Mouse (Mus musculus) central nervous system, embryonic 14 days (tissue): ENCODE data around the gene Lrrc32. TPM values are rescaled to one million over a fixed set of nuclear protein-coding genes. Genes with fewer than 3 reads are reported as not detected.

Experiments
- polyA plus RNA-seq: library from polyadenylated mRNA; depleted of rRNA; stranded (reverse); fragments of >200 nt; gene quantifications from 2 replicates; pipeline ENCODE4 v1.2.3, GENCODE M21; 2012; rRNA removed

Lrrc32 gene
- polyA plus RNA-seq = 4.3 and 6.8 TPM in 2 replicates

DNA sequence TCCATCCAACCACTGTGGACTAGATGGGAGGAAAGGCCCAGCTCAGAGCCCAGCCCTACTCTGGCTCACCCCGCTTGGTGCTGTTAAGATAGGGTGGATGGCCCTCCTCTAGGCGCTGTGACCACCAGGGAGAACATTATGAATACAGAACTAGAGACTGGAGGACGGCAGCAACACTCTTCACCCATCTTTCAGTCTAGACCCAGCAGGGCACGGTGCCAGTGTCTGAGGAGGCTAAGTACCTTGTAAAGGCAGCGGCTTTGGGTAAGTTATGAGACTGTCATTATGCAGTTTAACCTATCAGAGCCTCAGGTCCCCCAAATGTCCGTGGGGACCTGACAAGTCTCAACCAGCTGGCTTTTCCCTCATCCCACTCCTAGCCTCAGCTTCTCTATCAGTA lies at the start of gene Lrrc32:
Gene Lrrc32 (plus strand): TSS at position 153 of the 400 bp plus-strand sequence.

GRCm38 (mm10) chr7:98439956-98440466 lies 49.1 kb upstream of the Lrrc32 start, which contains the start of gene Gucy2d:
TSS of gene Gucy2d (plus strand) at chr7:98440416.

Other genes with a start within 250 kb of the Lrrc32 start
- gene Acer3, start 168.1 kb upstream of the Lrrc32 start, polyA plus RNA-seq = 9.1 and 12.5 TPM in 2 replicates
- 13.2 and 16.7 TPM in 2 replicates for gene Tsku, start 128.0 kb upstream of the Lrrc32 start, polyA plus RNA-seq
- 0.07 and 0.15 TPM in 2 replicates for gene Gucy2d, start 48.9 kb upstream of the Lrrc32 start, polyA plus RNA-seq
- 58.2 TPM in 2 replicates for gene Emsy, start 167.5 kb downstream of the Lrrc32 start, polyA plus RNA-seq
- gene Thap12, start 213.8 kb downstream of the Lrrc32 start, polyA plus RNA-seq = 38.6 and 39.5 TPM in 2 replicates